Mouse (Mus musculus): ENCODE data around the gene Slc5a2.

The Slc5a2 gene

DNA sequence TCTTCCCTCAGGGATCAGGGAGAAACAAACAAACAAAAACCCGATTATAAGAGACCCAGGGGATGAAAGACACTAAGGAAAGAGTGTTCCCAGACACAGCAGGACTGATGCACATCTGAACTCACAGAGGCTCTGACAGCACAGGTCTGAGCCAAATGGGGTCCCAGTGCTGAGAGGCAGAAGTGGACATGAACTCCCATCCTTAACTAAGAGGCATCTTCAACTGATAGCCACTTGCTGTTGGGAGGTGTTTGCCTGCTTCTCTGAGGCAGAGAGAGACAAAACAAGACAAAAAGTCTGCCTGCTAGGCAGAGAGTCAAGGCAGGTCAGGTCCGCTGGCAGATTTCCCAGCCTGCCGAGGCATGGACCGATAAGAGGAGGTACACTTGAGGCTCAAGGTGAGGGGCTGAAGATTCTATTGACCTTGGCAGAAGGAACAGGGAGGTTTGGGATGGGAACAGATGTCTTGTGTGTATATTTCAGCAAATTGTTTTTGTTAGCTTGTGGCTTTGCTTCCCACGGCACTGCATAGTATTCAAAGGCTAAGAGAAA lies 8.6 kb upstream of the Slc5a2 start:
- Histone ChIP-seq H3K36me3 (ENCODE audit: insufficient read depth, low read length) (no peaks in the 10 kb centered on the region), H3K4me1 (replicated peaks; ENCODE audit: low read depth, low read length) (peaks cover 15% of the 10 kb centered on the region), H3K4me3 (replicated peaks; ENCODE audit: low read length) (no peak overlapping the region), H3K27me3 (ENCODE audit: insufficient read depth, low read length) (peaks cover 67% of the 10 kb centered on the region), H3K9me3 (ENCODE audit: low read length) (no peaks in the 10 kb centered on the region)
- no peak for TF ChIP-seq POU5F1 (IDR thresholded peaks at IDR 0.05; ENCODE audit: borderline replicate concordance, low read length)
- no peak for TF ChIP-seq NANOG (IDR thresholded peaks at IDR 0.05; ENCODE audit: borderline replicate concordance, low read length)
- TF ChIP-seq CTCF (conservative IDR thresholded peaks at IDR 0.05; ENCODE audit: low read length): no peak

DNA sequence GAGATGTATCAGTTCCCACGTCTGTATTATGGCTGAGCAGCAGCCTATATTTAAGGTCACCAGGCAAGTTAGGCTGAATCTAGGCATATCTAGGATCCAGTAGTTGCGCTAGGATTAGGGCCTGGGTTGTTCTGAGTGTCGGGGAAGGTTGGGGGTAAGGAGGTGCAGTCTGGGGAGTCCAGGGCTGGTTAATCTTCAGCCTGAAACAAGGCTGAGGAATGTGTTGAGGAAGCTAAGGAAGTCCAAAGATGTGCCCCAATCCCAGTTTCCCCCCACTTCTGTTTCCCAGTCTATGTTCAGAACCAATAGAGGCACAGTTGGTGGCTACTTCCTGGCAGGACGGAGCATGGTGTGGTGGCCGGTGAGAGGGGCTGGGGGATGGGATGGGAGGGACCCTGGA lies 599 bp downstream of the Slc5a2 start:
- Histone ChIP-seq H3K36me3 (ENCODE audit: insufficient read depth, low read length) (no peaks in the 10 kb centered on the region), H3K4me3 (replicated peaks; ENCODE audit: low read length) (no peak overlapping the region), H3K9me3 (ENCODE audit: low read length) (no peaks in the 10 kb centered on the region), H3K27me3 (ENCODE audit: insufficient read depth, low read length) (peaks cover 54% of the 10 kb centered on the region), H3K4me1 (replicated peaks; ENCODE audit: low read depth, low read length) (peaks cover 34% of the 10 kb centered on the region)
- TF ChIP-seq NANOG (IDR thresholded peaks at IDR 0.05; ENCODE audit: borderline replicate concordance, low read length) (no peak), POU5F1 (IDR thresholded peaks at IDR 0.05; ENCODE audit: borderline replicate concordance, low read length) (no peak), CTCF (conservative IDR thresholded peaks at IDR 0.05; ENCODE audit: low read length) (no peak)

DNA sequence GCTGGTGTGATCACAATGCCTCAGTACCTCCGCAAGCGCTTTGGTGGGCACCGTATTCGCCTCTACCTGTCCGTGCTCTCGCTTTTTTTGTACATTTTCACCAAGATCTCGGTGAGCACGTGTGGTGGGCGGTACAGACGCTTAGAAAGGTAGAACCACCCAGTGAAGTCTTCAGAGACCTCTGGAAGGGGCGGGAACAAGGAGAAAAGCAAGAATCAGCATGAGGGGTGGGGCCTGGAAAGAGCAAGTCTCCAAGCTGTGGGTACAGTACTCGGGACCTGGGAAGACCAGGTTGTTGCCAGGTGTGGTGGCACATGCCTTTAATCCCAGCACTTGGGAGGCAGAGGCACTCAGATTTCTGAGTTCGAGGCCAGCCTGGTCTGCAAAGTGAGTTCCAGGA lies 1.9 kb downstream of the Slc5a2 start:
- H3K4me1 ChIP-seq (replicated peaks; ENCODE audit: low read depth, low read length): peaks cover 45% of the 10 kb centered on the region
- peak overlapping the region; percentile 41 for H3K4me3 ChIP-seq (replicated peaks; ENCODE audit: low read length)
- H3K9me3 ChIP-seq (ENCODE audit: low read length): no peaks in the 10 kb centered on the region
- peaks cover 7% of the 10 kb centered on the region; the same call in 1 of the 2 replicates for H3K36me3 ChIP-seq (ENCODE audit: insufficient read depth, low read length)
- no peak for TF ChIP-seq POU5F1 (IDR thresholded peaks at IDR 0.05; ENCODE audit: borderline replicate concordance, low read length)
- TF ChIP-seq NANOG (IDR thresholded peaks at IDR 0.05; ENCODE audit: borderline replicate concordance, low read length): no peak
- TF ChIP-seq CTCF (conservative IDR thresholded peaks at IDR 0.05; ENCODE audit: low read length): no peak
- peaks cover 62% of the 10 kb centered on the region for H3K27me3 ChIP-seq (ENCODE audit: insufficient read depth, low read length)

DNA sequence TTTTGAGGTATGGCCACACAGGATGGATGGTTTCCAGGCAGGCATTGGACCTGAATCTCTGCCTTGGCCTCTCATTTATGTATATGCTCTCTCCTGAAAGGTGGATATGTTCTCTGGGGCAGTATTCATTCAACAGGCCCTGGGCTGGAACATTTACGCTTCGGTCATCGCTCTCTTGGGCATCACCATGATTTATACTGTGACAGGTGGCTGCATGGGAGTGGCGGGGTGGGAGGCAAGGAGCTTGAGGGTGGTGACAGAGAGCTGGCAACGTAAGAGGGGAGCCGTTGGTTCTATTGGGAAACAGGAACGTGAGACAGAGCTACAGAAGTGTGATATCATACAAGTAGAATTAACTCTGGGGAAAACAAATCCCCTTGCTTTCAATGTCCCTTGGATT lies 2.4 kb downstream of the Slc5a2 start:
- no peak for TF ChIP-seq CTCF (conservative IDR thresholded peaks at IDR 0.05; ENCODE audit: low read length)
- TF ChIP-seq POU5F1 (IDR thresholded peaks at IDR 0.05; ENCODE audit: borderline replicate concordance, low read length): no peak
- Histone ChIP-seq H3K4me3 (replicated peaks; ENCODE audit: low read length) (peak overlapping the region; percentile 41; the same call in 1 of the 2 replicates), H3K4me1 (replicated peaks; ENCODE audit: low read depth, low read length) (peaks cover 45% of the 10 kb centered on the region), H3K36me3 (ENCODE audit: insufficient read depth, low read length) (peaks cover 8% of the 10 kb centered on the region), H3K27me3 (ENCODE audit: insufficient read depth, low read length) (peaks cover 59% of the 10 kb centered on the region), H3K9me3 (ENCODE audit: low read length) (no peaks in the 10 kb centered on the region)

DNA sequence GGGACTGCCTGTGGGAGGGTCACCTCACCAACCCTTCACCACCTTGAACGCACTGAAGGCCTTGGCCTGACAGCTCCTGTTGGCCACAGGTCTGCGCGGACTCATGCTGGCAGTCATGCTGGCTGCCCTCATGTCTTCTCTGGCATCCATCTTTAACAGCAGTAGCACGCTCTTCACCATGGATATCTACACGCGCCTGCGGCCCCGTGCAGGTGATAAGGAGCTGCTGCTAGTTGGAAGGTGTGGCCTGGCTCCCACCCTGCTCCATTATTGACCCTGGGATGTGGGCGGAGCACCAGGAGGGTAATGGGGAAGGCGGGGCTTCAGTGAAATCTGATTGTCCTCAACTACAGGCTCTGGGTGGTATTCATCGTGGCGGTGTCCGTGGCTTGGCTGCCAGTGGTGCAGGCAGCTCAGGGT lies 5.0 kb downstream of the Slc5a2 start:
- peaks cover 31% of the 10 kb centered on the region for H3K36me3 ChIP-seq (ENCODE audit: insufficient read depth, low read length)
- TF ChIP-seq POU5F1 (IDR thresholded peaks at IDR 0.05; ENCODE audit: borderline replicate concordance, low read length): no peak
- TF ChIP-seq NANOG (IDR thresholded peaks at IDR 0.05; ENCODE audit: borderline replicate concordance, low read length): no peak
- TF ChIP-seq CTCF (conservative IDR thresholded peaks at IDR 0.05; ENCODE audit: low read length): no peak
- H3K4me3 ChIP-seq (replicated peaks; ENCODE audit: low read length): peak overlapping the region; percentile 56
- H3K27me3 ChIP-seq (ENCODE audit: insufficient read depth, low read length): peaks cover 45% of the 10 kb centered on the region
- peaks cover 52% of the 10 kb centered on the region for H3K4me1 ChIP-seq (replicated peaks; ENCODE audit: low read depth, low read length)
- H3K9me3 ChIP-seq (ENCODE audit: low read length): no peaks in the 10 kb centered on the region

DNA sequence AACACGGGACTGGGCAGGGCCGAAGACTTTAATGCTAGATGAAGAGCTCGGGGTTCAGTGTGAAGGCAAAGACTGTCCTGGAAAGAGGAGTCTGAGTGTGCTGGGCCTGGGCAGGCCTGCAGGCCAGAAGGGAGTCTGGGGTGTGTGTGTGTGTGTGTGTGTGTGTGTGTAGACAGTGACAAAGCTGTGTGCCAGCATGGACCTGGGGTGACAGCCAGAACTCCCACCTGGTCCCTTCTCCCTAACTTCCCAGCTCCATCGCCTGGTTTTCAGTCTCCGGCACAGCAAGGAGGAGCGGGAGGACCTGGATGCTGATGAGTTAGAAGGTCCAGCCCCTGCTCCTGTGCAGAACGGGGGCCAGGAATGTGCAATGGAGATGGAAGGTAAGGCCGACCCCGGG lies 6.0 kb downstream of the Slc5a2 start:
- TF ChIP-seq CTCF (conservative IDR thresholded peaks at IDR 0.05; ENCODE audit: low read length) (no peak), POU5F1 (IDR thresholded peaks at IDR 0.05; ENCODE audit: borderline replicate concordance, low read length) (no peak)
- Histone ChIP-seq H3K36me3 (ENCODE audit: insufficient read depth, low read length) (peaks cover 42% of the 10 kb centered on the region), H3K4me1 (replicated peaks; ENCODE audit: low read depth, low read length) (peaks cover 60% of the 10 kb centered on the region), H3K9me3 (ENCODE audit: low read length) (no peaks in the 10 kb centered on the region), H3K27me3 (ENCODE audit: insufficient read depth, low read length) (peaks cover 36% of the 10 kb centered on the region), H3K4me3 (replicated peaks; ENCODE audit: low read length) (no peak overlapping the region)

DNA sequence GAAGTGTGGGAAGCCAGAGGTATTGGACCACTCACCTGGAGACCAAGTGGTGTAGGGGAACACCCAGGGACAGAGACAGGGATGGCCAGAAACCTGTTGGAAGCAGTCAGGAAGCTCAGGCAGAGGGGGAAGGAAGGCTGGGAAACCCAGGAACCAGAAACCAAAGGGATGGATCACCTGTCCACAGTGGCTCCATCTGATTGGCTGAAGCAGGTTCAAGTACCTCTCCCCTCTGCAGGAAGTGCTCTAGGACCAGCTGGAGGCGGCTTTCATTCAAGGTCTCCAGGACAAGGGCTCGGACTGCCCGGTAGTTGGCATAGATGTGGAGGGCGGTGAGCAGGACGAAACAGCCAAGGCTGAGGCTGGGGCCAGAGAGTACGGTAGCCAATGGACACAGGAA lies 10.6 kb downstream of the Slc5a2 start:
- H3K36me3 ChIP-seq (ENCODE audit: insufficient read depth, low read length): peaks cover 53% of the 10 kb centered on the region
- TF ChIP-seq CTCF (conservative IDR thresholded peaks at IDR 0.05; ENCODE audit: low read length): no peak
- TF ChIP-seq NANOG (IDR thresholded peaks at IDR 0.05; ENCODE audit: borderline replicate concordance, low read length): no peak
- TF ChIP-seq POU5F1 (IDR thresholded peaks at IDR 0.05; ENCODE audit: borderline replicate concordance, low read length): no peak
- H3K9me3 ChIP-seq (ENCODE audit: low read length): no peaks in the 10 kb centered on the region
- H3K27me3 ChIP-seq (ENCODE audit: insufficient read depth, low read length): peaks cover 8% of the 10 kb centered on the region
- H3K4me3 ChIP-seq (replicated peaks; ENCODE audit: low read length): peak overlapping the region; percentile 44
- peaks cover 44% of the 10 kb centered on the region for H3K4me1 ChIP-seq (replicated peaks; ENCODE audit: low read depth, low read length)

DNA sequence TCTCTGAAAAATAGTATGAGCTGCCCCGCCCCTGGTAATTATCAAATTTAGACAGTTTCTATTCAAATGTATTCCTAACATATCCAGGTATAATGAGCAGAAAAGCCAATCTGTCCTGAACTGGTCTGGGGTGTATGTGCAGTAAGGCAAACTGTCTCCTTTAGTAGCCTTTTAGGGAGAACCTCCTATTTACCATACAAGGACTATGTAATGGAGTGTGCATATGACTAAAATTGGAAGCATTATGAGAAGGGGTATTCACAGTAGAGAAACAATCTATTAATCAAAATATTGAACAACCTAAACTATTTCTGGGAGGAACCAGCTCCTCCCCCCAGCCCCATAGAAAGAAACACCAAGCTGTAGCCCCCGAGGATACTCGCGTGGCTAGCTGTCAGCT lies 14.3 kb downstream of the Slc5a2 start:
- Histone ChIP-seq H3K4me1 (replicated peaks; ENCODE audit: low read depth, low read length) (peaks cover 32% of the 10 kb centered on the region), H3K36me3 (ENCODE audit: insufficient read depth, low read length) (peaks cover 35% of the 10 kb centered on the region), H3K4me3 (replicated peaks; ENCODE audit: low read length) (no peak overlapping the region), H3K9me3 (ENCODE audit: low read length) (peaks cover 7% of the 10 kb centered on the region), H3K27me3 (ENCODE audit: insufficient read depth, low read length) (no peaks in the 10 kb centered on the region; the same call in 1 of the 2 replicates)
- TF ChIP-seq NANOG (IDR thresholded peaks at IDR 0.05; ENCODE audit: borderline replicate concordance, low read length) (no peak), POU5F1 (IDR thresholded peaks at IDR 0.05; ENCODE audit: borderline replicate concordance, low read length) (no peak), CTCF (conservative IDR thresholded peaks at IDR 0.05; ENCODE audit: low read length) (no peak)

DNA sequence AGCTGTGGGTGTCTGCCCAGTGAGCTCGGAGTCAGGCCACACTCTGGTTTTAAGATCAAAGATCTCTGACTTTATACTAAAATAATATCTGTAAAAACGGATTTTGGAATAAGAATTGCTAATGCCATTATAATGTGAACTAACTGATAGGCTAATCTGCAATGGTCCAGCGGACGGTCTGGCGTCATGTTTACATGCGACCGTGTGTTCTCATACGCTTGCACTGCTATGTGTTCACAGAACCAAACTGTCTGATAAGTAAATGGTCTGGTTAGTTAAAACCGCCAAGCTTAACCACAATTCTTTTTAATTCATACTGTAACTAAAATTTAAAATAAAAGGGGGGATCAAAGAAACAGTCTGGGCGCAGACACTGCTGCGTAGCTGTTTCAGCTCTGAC lies 16.3 kb downstream of the Slc5a2 start:
- H3K27me3 ChIP-seq (ENCODE audit: insufficient read depth, low read length): no peaks in the 10 kb centered on the region; the same call in 1 of the 2 replicates
- H3K4me1 ChIP-seq (replicated peaks; ENCODE audit: low read depth, low read length): peaks cover 29% of the 10 kb centered on the region
- no peak overlapping the region for H3K4me3 ChIP-seq (replicated peaks; ENCODE audit: low read length)
- peaks cover 7% of the 10 kb centered on the region for H3K9me3 ChIP-seq (ENCODE audit: low read length)
- H3K36me3 ChIP-seq (ENCODE audit: insufficient read depth, low read length): peaks cover 17% of the 10 kb centered on the region
- TF ChIP-seq CTCF (conservative IDR thresholded peaks at IDR 0.05; ENCODE audit: low read length) (no peak), NANOG (IDR thresholded peaks at IDR 0.05; ENCODE audit: borderline replicate concordance, low read length) (no peak), POU5F1 (IDR thresholded peaks at IDR 0.05; ENCODE audit: borderline replicate concordance, low read length) (no peak)
